Mouse (Mus musculus): ENCODE data around the gene Tut7.

DNA sequence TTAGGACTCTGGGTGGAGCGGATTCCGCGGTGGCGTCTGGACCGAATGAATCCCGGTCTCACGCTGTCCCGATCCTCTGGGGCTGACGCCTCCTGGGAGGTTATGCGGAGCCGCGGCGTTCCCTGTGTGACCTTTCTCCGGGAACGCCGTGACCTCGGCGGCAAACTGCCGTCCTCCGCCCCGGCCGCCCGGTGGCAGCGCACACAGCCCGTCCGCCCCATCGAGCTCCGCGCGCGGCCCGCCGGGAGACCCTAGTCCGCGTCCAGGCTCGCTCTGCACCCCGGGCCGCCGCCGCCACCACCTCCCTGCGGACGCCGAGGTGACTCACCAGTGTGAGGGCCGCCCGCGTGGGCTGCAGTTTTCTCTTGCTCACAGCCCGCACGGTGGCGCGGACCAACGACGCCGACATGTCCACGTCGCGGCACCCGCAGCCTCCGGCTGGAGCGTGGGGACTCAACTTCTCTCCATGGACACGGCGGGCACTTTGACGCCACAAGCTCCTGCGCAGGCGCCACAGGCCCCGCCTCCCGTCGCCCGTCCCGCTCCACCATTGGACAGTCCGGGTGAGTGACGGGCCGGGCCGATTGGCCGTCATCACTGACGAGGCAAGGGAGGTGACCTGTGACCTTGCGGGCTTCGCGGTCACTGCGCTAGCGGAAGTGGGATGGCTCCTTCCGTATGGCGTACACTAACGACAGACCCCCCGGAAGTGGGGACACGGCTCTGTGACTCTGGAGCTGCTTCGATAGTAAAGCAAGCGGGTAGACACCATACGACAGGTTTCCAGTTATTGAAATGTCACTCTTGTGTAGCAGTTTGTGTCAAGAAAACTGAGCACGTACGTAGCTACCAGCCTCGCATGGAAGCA, 53.4 kb downstream of the Tut7 start, which contains the start of gene Isca1:
- TF ChIP-seq CTCF (IDR thresholded peaks at IDR 0.05; ENCODE audit: borderline replicate concordance, control insufficient read depth, extremely low read depth, insufficient read depth, low read length, poor library complexity) (0 out of 2 replicates have a peak, but pooled peaks have one; percentile 2), POLR2A (IDR thresholded peaks at IDR 0.05; ENCODE audit: control insufficient read depth, extremely low read depth, insufficient read depth, low read length, poor library complexity) (peak; percentile 71)

All from thymus, adult 2 months (tissue).